In genomic region chr1:171815545-171816439, GRCm38 (mm10) we compare ENCODE assay signal across 8 mouse cellular contexts. TPM values are rescaled to one million over a fixed set of nuclear protein-coding genes. Genes with fewer than 3 reads are reported as not detected.
DNase-seq lines count a peak whose midpoint lies in the region; ATAC-seq and TF ChIP-seq lines count a peak whose summit lies in the region.

No protein-coding gene starts in this region.

- H3K4me2 ChIP-seq in forebrain, embryonic 16.5 days (ENCODE audit: low read length) = no peak overlapping the region
- no peak overlapping the region for H3K4me2 ChIP-seq in lung, embryonic 15.5 days

- no peak overlapping the region for H3K27ac ChIP-seq in thymus, adult 2 months (ENCODE audit: control insufficient read depth, insufficient read depth, low read length)
- H3K27ac ChIP-seq in forebrain, embryonic 16.5 days (ENCODE audit: low read length) = no peak overlapping the region
- H3K27ac ChIP-seq in lung, embryonic 15.5 days = no peak overlapping the region

- WGBS in thymus, adult 2 months = 14% methylated on average over 8 of the region's 8 CpGs
- 10% methylated on average over 8 of the region's 8 CpGs for WGBS in forebrain, embryonic 16.5 days
- 12% methylated on average over 8 of the region's 8 CpGs for WGBS in lung, embryonic 15.5 days

- H3K4me1 ChIP-seq in thymus, adult 2 months (replicated peaks; ENCODE audit: control insufficient read depth, insufficient read depth, low read length) = peaks cover 2% of the 10 kb centered on the region; the same call in 1 of the 2 replicates
- H3K4me1 ChIP-seq in forebrain, embryonic 16.5 days (replicated peaks; ENCODE audit: control insufficient read depth, insufficient read depth, low read length) = no peaks in the 10 kb centered on the region
- no peaks in the 10 kb centered on the region for H3K4me1 ChIP-seq in lung, embryonic 15.5 days

- no peaks in the 10 kb centered on the region for H3K9me3 ChIP-seq in forebrain, embryonic 16.5 days (ENCODE audit: control insufficient read depth, low read length)
- no peaks in the 10 kb centered on the region for H3K9me3 ChIP-seq in lung, embryonic 15.5 days

- no peak for TF ChIP-seq CTCF in thymus, adult 2 months (IDR thresholded peaks at IDR 0.05; ENCODE audit: borderline replicate concordance, control insufficient read depth, extremely low read depth, insufficient read depth, low read length, poor library complexity)

- ATAC-seq in forebrain, embryonic 16.5 days = peak; percentile 99
- peak; percentile 52; the same call in 1 of the 2 replicates for ATAC-seq in lung, embryonic 15.5 days (ENCODE audit: borderline replicate concordance, extremely low read depth, low FRiP score, low TSS enrichment)

- H3K4me3 ChIP-seq in thymus, adult 2 months (ENCODE audit: control insufficient read depth, insufficient read depth, low read length) = no peak overlapping the region
- no peak overlapping the region for H3K4me3 ChIP-seq in forebrain, embryonic 16.5 days (replicated peaks; ENCODE audit: low read length)
- H3K4me3 ChIP-seq in lung, embryonic 15.5 days = no peak overlapping the region

- H3K9ac ChIP-seq in forebrain, embryonic 16.5 days (replicated peaks; ENCODE audit: low read depth, low read length) = no peak overlapping the region
- H3K9ac ChIP-seq in lung, embryonic 15.5 days = no peak overlapping the region

- TF ChIP-seq POLR2A in thymus, adult 2 months (IDR thresholded peaks at IDR 0.05; ENCODE audit: control insufficient read depth, extremely low read depth, insufficient read depth, low read length, poor library complexity) = no peak

- H3K27me3 ChIP-seq in thymus, adult 2 months (ENCODE audit: control insufficient read depth, insufficient read depth, low read length) = no peaks in the 10 kb centered on the region
- no peaks in the 10 kb centered on the region for H3K27me3 ChIP-seq in forebrain, embryonic 16.5 days (replicated peaks; ENCODE audit: control insufficient read depth, insufficient read depth, low read length)
- H3K27me3 ChIP-seq in lung, embryonic 15.5 days = no peaks in the 10 kb centered on the region

- no peaks in the 10 kb centered on the region for H3K36me3 ChIP-seq in thymus, adult 2 months (ENCODE audit: control insufficient read depth, insufficient read depth, low read length)
- no peaks in the 10 kb centered on the region for H3K36me3 ChIP-seq in forebrain, embryonic 16.5 days (ENCODE audit: control insufficient read depth, insufficient read depth)
- H3K36me3 ChIP-seq in lung, embryonic 15.5 days = no peaks in the 10 kb centered on the region

- intact Hi-C loops in gastrocnemius, postnatal 14 days (cut with DNase I; ENCODE audit: low total_unique reads) = no loop called here

- DNase-seq in thymus, adult 2 months = peak; percentile 51
- no peak for DNase-seq in thymus, postnatal 36 days
- peak; percentile 62 for DNase-seq in c-Kit-positive CD71-negative TER-119-negative erythroid progenitor cells, embryonic 14.5 days (ENCODE audit: low read depth)
- peak; percentile 60 for DNase-seq in kidney, adult 9 months
- peak; percentile 18 for DNase-seq in retina, adult 2 months (ENCODE audit: low read depth, low spot score)
- DNase-seq in gastrocnemius, postnatal 14 days = no peak

RNA-seq across cellular contexts. Expression of gene Cd84, which starts 23.7 kb away (rescaled TPM):
- 22.3 and 27.8 TPM in 2 replicates for polyA plus RNA-seq in thymus, adult 2 months (2012; rRNA removed)
- 0.82 and 0.86 TPM in 2 replicates for polyA plus RNA-seq in forebrain, embryonic 16.5 days (2015; fragmentation: Nextera tagmentation; extraction: Ambion mirVana)
- polyA plus RNA-seq in lung, embryonic 15.5 days (2015; fragmentation: Nextera tagmentation; extraction: Ambion mirVana) = 1.7 and 2.1 TPM in 2 replicates
- 1 to 10 TPM; 1.1 to 1.4 TPM for total RNA-seq in gastrocnemius, postnatal 14 days (2021)

RNA-seq across cellular contexts. Expression of gene Slamf1, which starts 48.9 kb away (rescaled TPM):
- polyA plus RNA-seq in thymus, adult 2 months (2012; rRNA removed) = 20.4 and 20.5 TPM in 2 replicates
- 0.10 and 0.24 TPM in 2 replicates for polyA plus RNA-seq in forebrain, embryonic 16.5 days (2015; fragmentation: Nextera tagmentation; extraction: Ambion mirVana)
- polyA plus RNA-seq in lung, embryonic 15.5 days (2015; fragmentation: Nextera tagmentation; extraction: Ambion mirVana) = 0.45 and 0.59 TPM in 2 replicates
- not detected for total RNA-seq in gastrocnemius, postnatal 14 days (2021)

Comparison
In these comparisons a context has a peak if more than half of its experiments do, and no peak if none do; other contexts are left out.
1. DNase-seq: peak in thymus, adult 2 months (single experiment), c-Kit-positive CD71-negative TER-119-negative erythroid progenitor cells, embryonic 14.5 days (single experiment), kidney, adult 9 months (single experiment) and retina, adult 2 months (single experiment); none in thymus, postnatal 36 days (0 of 2) and gastrocnemius, postnatal 14 days (single experiment).
2. RNA of gene Slamf1, which starts 48.9 kb away (polyA plus RNA-seq): 20.4 to 20.5 TPM in thymus, adult 2 months; 0.45 to 0.59 TPM in lung, embryonic 15.5 days and 0.10 to 0.24 TPM in forebrain, embryonic 16.5 days; every median in the first group is over 10 times any median in the second.